25 mouse cellular contexts compared by ENCODE assay signal in genomic region chr9:6552731-6553130, GRCm38 (mm10).
"Had no signal": no experiment of that assay in that cellular context is flagged by ENCODE, and none has a peak within 500 bp of the region (broad histone marks: within the 10 kb centered on the region; RNA-seq: fewer than 3 reads in every experiment).

No protein-coding gene starts in this region.

- H3K4me1 ChIP-seq: intestine, embryonic 15.5 days; limb, embryonic 10.5 days; limb, embryonic 13.5 days; liver, embryonic 12.5 days; liver, embryonic 15.5 days; lung, embryonic 15.5 days; megakaryocyte, embryonic 14.5 days; midbrain, embryonic 10.5 days; neural tube, embryonic 13.5 days; stomach, embryonic 15.5 days had no signal

- H3K4me3 ChIP-seq: intestine, embryonic 15.5 days; layer of hippocampus, adult 2 months; limb, embryonic 10.5 days; limb, embryonic 13.5 days; liver, embryonic 12.5 days; liver, embryonic 15.5 days; lung, embryonic 15.5 days; megakaryocyte, embryonic 14.5 days; midbrain, embryonic 10.5 days; myocyte; neural tube, embryonic 13.5 days; stomach, embryonic 15.5 days had no signal

- H3K9ac ChIP-seq: intestine, embryonic 15.5 days; limb, embryonic 13.5 days; liver, embryonic 12.5 days; liver, embryonic 15.5 days; lung, embryonic 15.5 days; neural tube, embryonic 13.5 days; stomach, embryonic 15.5 days had no signal

- H3K9me3 ChIP-seq: intestine, embryonic 15.5 days; limb, embryonic 10.5 days; limb, embryonic 13.5 days; liver, embryonic 12.5 days; liver, embryonic 15.5 days; lung, embryonic 15.5 days; midbrain, embryonic 10.5 days; neural tube, embryonic 13.5 days; stomach, embryonic 15.5 days had no signal

- ATAC-seq: intestine, embryonic 15.5 days; liver, embryonic 12.5 days had no signal

- H3K27me3 ChIP-seq: intestine, embryonic 15.5 days; limb, embryonic 13.5 days; liver, embryonic 12.5 days; liver, embryonic 15.5 days; lung, embryonic 15.5 days; megakaryocyte, embryonic 14.5 days; neural tube, embryonic 13.5 days; stomach, embryonic 15.5 days had no signal

- DNase-seq: kidney, adult 11 months; kidney, adult 9 months; kidney, postnatal 25 days; layer of hippocampus, adult 9-11 months; liver; lung, adult 18-20 months; lung, postnatal 10 days; lung, postnatal 36 days; retina, postnatal 1 day; right cerebral cortex, postnatal 25 days; spleen, adult 18-20 months; thymus, postnatal 25 days had no signal

- H3K4me2 ChIP-seq: intestine, embryonic 15.5 days; limb, embryonic 13.5 days; liver, embryonic 12.5 days; liver, embryonic 15.5 days; lung, embryonic 15.5 days; neural tube, embryonic 13.5 days; stomach, embryonic 15.5 days had no signal

- H3K27ac ChIP-seq: intestine, embryonic 15.5 days; kidney, postnatal 0 days; layer of hippocampus, adult 2 months; limb, embryonic 10.5 days; limb, embryonic 13.5 days; liver, embryonic 12.5 days; liver, embryonic 15.5 days; lung, embryonic 15.5 days; midbrain, embryonic 10.5 days; neural tube, embryonic 13.5 days; stomach, embryonic 15.5 days had no signal

- H3K36me3 ChIP-seq: intestine, embryonic 15.5 days; limb, embryonic 10.5 days; limb, embryonic 13.5 days; liver, embryonic 12.5 days; liver, embryonic 15.5 days; lung, embryonic 15.5 days; midbrain, embryonic 10.5 days; neural tube, embryonic 13.5 days; stomach, embryonic 15.5 days had no signal
